Mouse (Mus musculus) inflammation-experienced regulatory T-cells (primary cell): ENCODE data around the gene Gm5737. TPM values are rescaled to one million over a fixed set of nuclear protein-coding genes. Genes with fewer than 3 reads are reported as not detected.

Experiments
- polyA plus RNA-seq, 2 experiments: library from polyadenylated mRNA; unstranded; fragments of 100-300 nt; shearing (Covaris generic); gene quantifications; one replicate each; pipeline ENCODE4 v1.2.1; 2017

Gm5737 gene
- under 1 TPM in 1 of 2 experiments, not detected in 1; 0.51 TPM for polyA plus RNA-seq

DNA sequence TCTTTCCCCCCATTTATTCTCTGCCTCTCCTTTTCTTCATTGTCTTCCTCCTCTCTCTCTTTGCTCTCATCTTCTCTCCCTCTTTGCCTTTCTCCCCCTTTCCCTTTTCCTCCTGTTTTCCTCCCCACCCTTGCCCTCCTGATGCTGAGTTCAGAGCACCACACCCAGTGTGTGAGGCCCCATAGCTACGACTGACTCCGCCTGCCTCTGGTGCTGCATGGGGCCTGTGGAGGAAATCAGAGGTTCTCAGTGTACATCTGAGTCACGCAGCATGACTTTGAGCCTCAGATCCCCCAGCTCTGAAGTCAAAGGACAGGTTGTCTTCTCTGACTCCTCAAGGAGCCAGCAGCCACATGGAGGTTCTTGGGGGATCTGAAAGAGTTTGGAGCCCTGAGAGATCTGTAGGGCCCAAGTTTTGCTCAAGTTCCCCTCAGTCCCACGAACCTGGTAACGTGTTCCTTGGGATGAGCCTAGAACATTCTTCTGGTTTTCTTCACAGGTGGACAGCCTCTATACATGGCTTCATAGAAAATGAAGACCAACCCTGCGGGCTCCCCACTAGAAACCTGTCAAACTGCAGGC lies at the start of gene Gm5737:
Gene Gm5737 (plus strand): TSS at position 532 of the 582 bp plus-strand sequence.

DNA sequence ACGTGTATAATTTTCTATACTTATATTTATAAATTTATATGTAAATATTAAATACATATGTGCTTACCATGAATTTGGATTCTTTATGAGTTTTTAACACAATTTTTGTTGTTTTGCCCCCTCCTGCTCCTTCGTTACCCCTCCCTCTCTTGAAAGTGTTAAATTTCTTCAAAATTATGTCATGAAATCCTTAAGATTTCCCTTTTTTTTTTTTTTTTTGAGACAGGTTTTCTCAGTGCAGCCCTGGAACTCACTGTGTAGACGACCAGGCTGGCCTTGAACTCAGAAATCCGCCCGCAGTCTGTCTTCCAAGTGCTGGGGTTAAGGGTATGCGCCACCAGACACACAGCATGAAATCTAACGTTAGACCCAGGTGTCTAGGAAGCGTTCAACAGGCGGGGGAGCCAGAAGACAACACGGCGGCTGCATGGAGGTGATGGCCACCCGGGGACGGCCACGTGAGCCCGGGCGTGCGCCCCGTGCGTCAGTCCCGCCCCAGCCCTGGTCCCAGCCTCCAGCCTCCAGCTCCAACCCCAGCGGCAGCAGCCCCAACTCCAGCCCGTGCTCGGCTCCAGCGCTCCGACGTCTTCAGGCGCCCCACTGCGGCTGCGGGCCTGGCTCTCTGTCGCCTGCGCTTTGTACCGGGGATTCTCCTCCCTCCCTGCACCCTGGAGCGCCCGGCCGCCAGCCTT lies 30.3 kb downstream of the Gm5737 start, which contains the start of gene Eef2k:
Gene Eef2k (plus strand): TSS at position 487 of the 692 bp plus-strand sequence.

Other genes starting within 250 kb of the Gm5737 start
- 100 to 1,000 TPM; 146 to 154 TPM for gene Uqcrc2, start 177.2 kb upstream of the Gm5737 start, polyA plus RNA-seq
- under 1 TPM; 0.29 to 0.84 TPM for gene Pdzd9, start 142.0 kb upstream of the Gm5737 start, polyA plus RNA-seq
- gene Mosmo, start 134.7 kb upstream of the Gm5737 start, polyA plus RNA-seq = 10 to 100 TPM in 1 of 2 experiments, 1 to 10 TPM in 1; 6.7 to 16.4 TPM
- 1 to 10 TPM in 1 of 2 experiments, under 1 TPM in 1; 0.49 to 3.2 TPM for gene Vwa3a, start 73.0 kb upstream of the Gm5737 start, polyA plus RNA-seq
- gene Eef2k, start 30.5 kb downstream of the Gm5737 start, polyA plus RNA-seq = 1 to 10 TPM; 7.0 to 7.2 TPM
- 10 to 100 TPM; 32.1 to 50.3 TPM for gene Polr3e, start 105.4 kb downstream of the Gm5737 start, polyA plus RNA-seq
- 10 to 100 TPM in 1 of 2 experiments, 1 to 10 TPM in 1; 4.8 to 11.4 TPM for gene Cdr2, start 169.9 kb downstream of the Gm5737 start, polyA plus RNA-seq
- gene Mfsd13b, start 170.1 kb downstream of the Gm5737 start, polyA plus RNA-seq = under 1 TPM; 0.32 to 0.99 TPM
- gene Mettl9, start 222.1 kb downstream of the Gm5737 start, polyA plus RNA-seq = 10 to 100 TPM; 23.4 to 56.3 TPM